Comparison of ENCODE assay signal across 8 mouse cellular contexts in genomic region chr1:134332770-134333271, GRCm38 (mm10). TPM values are rescaled to one million over a fixed set of nuclear protein-coding genes. Genes with fewer than 3 reads are reported as not detected.
DNase-seq lines count a peak whose midpoint lies in the region; ATAC-seq and TF ChIP-seq lines count a peak whose summit lies in the region.

Gene Ppfia4 (minus strand): TSS chr1:134332928.

- H3K4me2 ChIP-seq in kidney, embryonic 14.5 days (replicated peaks; ENCODE audit: low read depth, low read length): no peak within 1 kb of the TSS
- H3K4me2 ChIP-seq in forebrain, embryonic 14.5 days (ENCODE audit: low read length): no peak within 1 kb of the TSS
- peak within 1 kb of the TSS; percentile 50 for H3K4me2 ChIP-seq in heart, postnatal 0 days (ENCODE audit: low read depth, low read length)
- H3K4me2 ChIP-seq in myocyte (ENCODE audit: low read depth): peak within 1 kb of the TSS; percentile 76

- H3K4me1 ChIP-seq in kidney, embryonic 14.5 days (ENCODE audit: control insufficient read depth, insufficient read depth, low read length): 0 out of 2 replicates have a peak, but pooled peaks cover 3% of the 10 kb centered on the region
- H3K4me1 ChIP-seq in forebrain, embryonic 14.5 days (ENCODE audit: control insufficient read depth, insufficient read depth, low read length): no peaks in the 10 kb centered on the region
- H3K4me1 ChIP-seq in heart, postnatal 0 days (ENCODE audit: control insufficient read depth, insufficient read depth): peaks cover 52% of the 10 kb centered on the region

- no peaks in the 10 kb centered on the region for H3K27me3 ChIP-seq in kidney, embryonic 14.5 days (ENCODE audit: control insufficient read depth, insufficient read depth, low read length)
- no peaks in the 10 kb centered on the region for H3K27me3 ChIP-seq in forebrain, embryonic 14.5 days (replicated peaks; ENCODE audit: control insufficient read depth, insufficient read depth, low read length)
- no peaks in the 10 kb centered on the region for H3K27me3 ChIP-seq in heart, postnatal 0 days (ENCODE audit: control insufficient read depth, insufficient read depth, low read length)
- H3K27me3 ChIP-seq in myocyte (ENCODE audit: control insufficient read depth, insufficient read depth, insufficient read length): no peaks in the 10 kb centered on the region

- 56% methylated on average over 13 of the region's 13 CpGs for WGBS in kidney, embryonic 14.5 days
- WGBS in forebrain, embryonic 14.5 days: 46% methylated on average over 13 of the region's 13 CpGs
- 14% methylated on average over 13 of the region's 13 CpGs for WGBS in heart, postnatal 0 days

- no peak for DNase-seq in kidney, adult 8-10 months
- peak; percentile 85 for DNase-seq in MN1 (ENCODE audit: low spot score)
- DNase-seq in forebrain, embryonic 14.5 days (ENCODE audit: low spot score): peak; percentile 53
- peak; percentile 90 for DNase-seq in heart, postnatal 0 days (ENCODE audit: low spot score)
- DNase-seq in left cerebral cortex, adult 9 months (ENCODE audit: low spot score in 2 of 2): peak; percentile 61 to 78

- peak; percentile 73 for TF ChIP-seq POLR2A in myocyte (IDR thresholded peaks at IDR 0.05; ENCODE audit: insufficient read length, low read depth)

- H3K9me3 ChIP-seq in kidney, embryonic 14.5 days (ENCODE audit: control insufficient read depth, low read length): no peaks in the 10 kb centered on the region
- no peaks in the 10 kb centered on the region for H3K9me3 ChIP-seq in forebrain, embryonic 14.5 days (replicated peaks; ENCODE audit: control insufficient read depth, low read length)
- no peaks in the 10 kb centered on the region for H3K9me3 ChIP-seq in heart, postnatal 0 days (replicated peaks; ENCODE audit: control insufficient read depth, low read length)

- H3K4me3 ChIP-seq in kidney, embryonic 14.5 days (ENCODE audit: low read length): no peak within 1 kb of the TSS
- H3K4me3 ChIP-seq in forebrain, embryonic 14.5 days (ENCODE audit: low read depth, low read length): no peak within 1 kb of the TSS
- no peak within 1 kb of the TSS for H3K4me3 ChIP-seq in heart, postnatal 0 days (ENCODE audit: low read depth, low read length)
- peak within 1 kb of the TSS; percentile 23 for H3K4me3 ChIP-seq in myocyte

- no peaks in the 10 kb centered on the region for H3K36me3 ChIP-seq in kidney, embryonic 14.5 days (ENCODE audit: control insufficient read depth, insufficient read depth, low read length)
- no peaks in the 10 kb centered on the region for H3K36me3 ChIP-seq in forebrain, embryonic 14.5 days (ENCODE audit: control insufficient read depth, insufficient read depth, low read length)
- no peaks in the 10 kb centered on the region for H3K36me3 ChIP-seq in heart, postnatal 0 days (replicated peaks; ENCODE audit: control insufficient read depth, insufficient read depth, low read length)
- no peaks in the 10 kb centered on the region for H3K36me3 ChIP-seq in myocyte (ENCODE audit: control insufficient read depth, insufficient read depth)

- H3K79me2 ChIP-seq in myocyte (ENCODE audit: control insufficient read depth, insufficient read depth): peaks cover 6% of the 10 kb centered on the region

- H3ac ChIP-seq in myocyte (ENCODE audit: control insufficient read depth, insufficient read length): no peak within 1 kb of the TSS

- TF ChIP-seq CTCF in heart, postnatal 0 days (IDR thresholded peaks at IDR 0.05; ENCODE audit: low read depth): no peak

- peak; percentile 24; the same call in 1 of the 2 replicates for ATAC-seq in kidney, embryonic 14.5 days (ENCODE audit: low FRiP score, low TSS enrichment)
- peak; percentile 64 for ATAC-seq in forebrain, embryonic 14.5 days
- peak; percentile 91 for ATAC-seq in heart, postnatal 0 days (ENCODE audit: insufficient read depth, low read depth)
- ATAC-seq in inflammation-experienced regulatory T-cells, adult 6 months: no peak

- no peak within 1 kb of the TSS for H3K9ac ChIP-seq in kidney, embryonic 14.5 days (ENCODE audit: low read depth, low read length)
- H3K9ac ChIP-seq in forebrain, embryonic 14.5 days (ENCODE audit: low read length): no peak within 1 kb of the TSS
- H3K9ac ChIP-seq in heart, postnatal 0 days (replicated peaks; ENCODE audit: low read depth, low read length): no peak within 1 kb of the TSS; the same call in 1 of the 2 replicates

- no peak within 1 kb of the TSS for H3K27ac ChIP-seq in kidney, embryonic 14.5 days (ENCODE audit: low read depth, low read length)
- no peak within 1 kb of the TSS for H3K27ac ChIP-seq in forebrain, embryonic 14.5 days (ENCODE audit: low read depth, low read length)
- peak within 1 kb of the TSS; percentile 87 for H3K27ac ChIP-seq in heart, postnatal 0 days (ENCODE audit: low read depth)

- no peak; the same call in 1 of the 2 replicates for TF ChIP-seq EP300 in heart, postnatal 0 days (IDR thresholded peaks at IDR 0.05; ENCODE audit: low read depth)

TF ChIP-seq in myocyte, 11 proteins besides CTCF, POLR2A, EP300 and RAD21:
- peak; percentile 80 for TF ChIP-seq USF1 (IDR thresholded peaks at IDR 0.05; ENCODE audit: low read depth)
- peak; percentile 96 for TF ChIP-seq TCF3 (IDR thresholded peaks at IDR 0.05; ENCODE audit: insufficient read length, low read depth)
- peak; percentile 96 for TF ChIP-seq SRF (IDR thresholded peaks at IDR 0.05; ENCODE audit: control insufficient read depth, insufficient read length, low read depth)
- peak; percentile 87 to 99 (median 99) for TF ChIP-seq MYOG (IDR thresholded peaks at IDR 0.05; ENCODE audit: control insufficient read depth in 1 of 3, insufficient read depth in 1 of 3, insufficient read length in 2 of 3, low read depth in 2 of 3)
- no peak for TF ChIP-seq POLR2AphosphoS2 (IDR thresholded peaks at IDR 0.05; ENCODE audit: insufficient read length, low read depth)
- no peak for TF ChIP-seq E2F4 (IDR thresholded peaks at IDR 0.05; ENCODE audit: insufficient read depth)
- TF ChIP-seq CEBPB (IDR thresholded peaks at IDR 0.05; ENCODE audit: insufficient read depth, poor library complexity, severe bottlenecking): no peak
- no peak for TF ChIP-seq MAX (IDR thresholded peaks at IDR 0.05; ENCODE audit: low read depth)
- peak; percentile 93 for TF ChIP-seq TCF12 (IDR thresholded peaks at IDR 0.05; ENCODE audit: insufficient read depth, poor library complexity, severe bottlenecking)
- peak; percentile 75 to 99 (median 97) for TF ChIP-seq MYOD1 (IDR thresholded peaks at IDR 0.05; ENCODE audit: control insufficient read depth in 1 of 3, insufficient read length in 2 of 3, low read depth in 2 of 3)
- no peak for TF ChIP-seq REST (IDR thresholded peaks at IDR 0.05; ENCODE audit: insufficient read depth, insufficient read length)

RNA-seq across cellular contexts. Expression of gene Ppfia4, which starts in this region (rescaled TPM):
- 1.6 and 2.7 TPM in 2 replicates for polyA plus RNA-seq in kidney, embryonic 14.5 days (2014; fragmentation: Nextera tagmentation; extraction: Ambion mirVana)
- polyA plus RNA-seq in forebrain, embryonic 14.5 days (2014; fragmentation: Nextera tagmentation; extraction: Ambion mirVana): 5.0 and 7.8 TPM in 2 replicates
- total RNA-seq in heart, postnatal 0 days (2014; rRNA removed; ENCODE audit: low replicate concordance): 5.2 and 12.3 TPM in 2 replicates
- 6.2 and 6.4 TPM in 2 replicates for polyA plus RNA-seq in heart, postnatal 0 days (2015; fragmentation: Nextera tagmentation; extraction: Ambion mirVana)
- polyA plus RNA-seq in myocyte (2012; fragmentation: generic; extraction: Trizol): 35.8 TPM
- 1 to 10 TPM in 1 of 3 experiments, under 1 TPM in 1, not detected in 1; 0.24 to 1.4 TPM for polyA plus RNA-seq in inflammation-experienced regulatory T-cells, adult 6 months (2017; shearing (Covaris generic))

Comparison
In these comparisons a context has a peak if more than half of its experiments do, and no peak if none do; other contexts are left out.
1. H3K4me2 ChIP-seq: peak in heart, postnatal 0 days (single experiment) and myocyte (single experiment); none in kidney, embryonic 14.5 days (single experiment) and forebrain, embryonic 14.5 days (single experiment).
2. DNase-seq: peak in MN1 (single experiment), forebrain, embryonic 14.5 days (single experiment), heart, postnatal 0 days (single experiment) and left cerebral cortex, adult 9 months (2 of 2); none in kidney, adult 8-10 months (0 of 2).